Mouse (Mus musculus) adrenal gland, adult 18-20 months (tissue): ENCODE data around the gene Slc6a12. TPM values are rescaled to one million over a fixed set of nuclear protein-coding genes. Genes with fewer than 3 reads are reported as not detected.

Source experiments
- DNase-seq, 2 experiments: peaks; one replicate each; pipeline ENCODE4 v3.0.0; 2021 to 2022; ENCODE audit warnings: low spot score in 2 of 2
- microRNA-seq, 2 experiments: library from miRNA; unstranded; fragments of <30 nt; microRNA quantifications; one replicate each; pipeline ENCODE4 v1.2.0; 2021; ENCODE audit warnings: borderline number of aligned reads in 2 of 2
- total RNA-seq, 2 experiments: library from RNA; stranded (reverse); gene quantifications; 1 replicate in 1 of 2; 2 replicates in 1 of 2; pipeline ENCODE4 v1.2.3; 2021

The Slc6a12 gene
- total RNA-seq, 2 experiments from 2014 or later = 0.13 to 0.58 TPM

DNA sequence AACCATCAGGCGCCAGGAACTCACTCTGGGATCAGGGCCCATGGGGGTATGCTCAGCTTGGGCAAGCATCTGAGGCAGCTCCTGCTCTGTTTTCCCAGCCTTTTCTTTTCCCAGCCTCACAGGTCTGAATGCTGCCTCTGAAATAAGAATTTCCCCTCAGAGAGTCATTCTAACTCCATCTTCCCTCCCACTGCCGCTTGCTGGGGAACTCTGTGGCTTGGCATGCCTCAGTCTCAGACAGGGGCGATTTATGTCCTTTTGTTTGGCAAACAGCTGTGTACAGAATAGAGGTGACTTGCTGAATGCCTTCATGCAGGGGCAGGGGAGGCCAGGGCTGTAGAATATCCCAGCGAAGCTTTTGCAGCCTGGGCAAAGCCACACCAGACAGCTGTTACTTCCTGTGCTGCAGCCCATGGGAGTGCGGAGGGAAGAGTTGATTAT is 64.7 kb downstream of the Slc6a12 start:
- DNase-seq = no peak

DNA sequence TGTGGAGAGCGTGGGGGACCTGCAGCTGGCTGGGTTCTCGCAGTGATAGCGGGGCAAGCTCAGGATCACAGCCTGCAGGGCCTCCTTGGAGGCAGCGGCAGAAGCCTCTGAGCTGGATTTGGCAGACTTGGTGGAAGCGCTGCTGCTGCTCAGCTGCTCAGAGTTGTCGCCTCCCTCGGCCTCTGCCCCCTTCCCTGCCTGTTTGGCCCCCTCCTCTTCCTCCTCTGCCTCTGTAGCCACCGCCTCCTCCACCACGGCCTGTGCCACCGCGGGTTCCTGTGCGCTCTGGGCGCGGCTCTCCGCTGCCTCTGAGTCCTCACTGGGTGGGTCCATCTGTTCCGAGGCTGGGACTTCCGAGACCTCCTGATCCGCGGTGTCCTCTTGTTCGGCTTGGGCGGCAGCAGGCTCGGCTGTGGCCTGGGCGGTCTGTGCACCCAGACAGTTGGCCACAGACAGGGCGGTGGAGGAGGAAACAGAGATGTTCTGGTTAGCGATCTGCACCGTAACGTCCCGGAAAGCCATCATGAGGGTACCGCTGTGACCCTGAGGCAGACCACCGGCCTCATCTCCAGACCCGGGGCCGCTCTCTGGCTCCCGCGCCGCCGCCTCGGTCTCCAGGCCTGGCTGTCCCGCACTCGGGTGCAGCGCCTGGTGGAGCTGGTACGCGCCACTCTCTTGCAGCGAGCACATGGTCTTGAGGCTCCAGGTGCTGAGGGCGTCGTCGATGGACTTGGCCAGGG is 69.9 kb downstream of the Slc6a12 start:
- no peak for DNase-seq

Small RNA genes lying within 50 kb of the gene (microRNA-seq; reads per million reads assigned to microRNA genes)
- 0 reads per million in 2 experiments for gene Gm24855

Other genes with a start within 250 kb of the Slc6a12 start
- 10 to 100 TPM; 35.7 to 46.0 TPM for gene Mical3, start 212.1 kb upstream of the Slc6a12 start, total RNA-seq
- 10 to 100 TPM; 11.1 to 11.6 TPM for gene Pex26, start 159.4 kb upstream of the Slc6a12 start, total RNA-seq
- 10 to 100 TPM in 1 of 2 experiments, 1 to 10 TPM in 1; 9.7 to 22.9 TPM for gene Tuba8, start 132.4 kb upstream of the Slc6a12 start, total RNA-seq
- gene Usp18, start 97.2 kb upstream of the Slc6a12 start, total RNA-seq = 1 to 10 TPM; 1.9 to 2.3 TPM
- 1 to 10 TPM in 1 of 2 experiments, under 1 TPM in 1; 0.83 to 6.6 TPM for gene Slc6a13, start 42.8 kb upstream of the Slc6a12 start, total RNA-seq
- gene Iqsec3, start 130.6 kb downstream of the Slc6a12 start, total RNA-seq = 1 to 10 TPM; 4.3 to 5.1 TPM